Mouse (Mus musculus): Measurements from ENCODE around the gene Fem1a. TPM values are rescaled to one million over a fixed set of nuclear protein-coding genes. Genes with fewer than 3 reads are reported as not detected.
A peak's percentile ranks its signal among the peaks of the same experiment; 100 is the strongest.

Fem1a gene
- total RNA-seq (2017) = 15.1 and 17.1 TPM in 2 replicates

DNA sequence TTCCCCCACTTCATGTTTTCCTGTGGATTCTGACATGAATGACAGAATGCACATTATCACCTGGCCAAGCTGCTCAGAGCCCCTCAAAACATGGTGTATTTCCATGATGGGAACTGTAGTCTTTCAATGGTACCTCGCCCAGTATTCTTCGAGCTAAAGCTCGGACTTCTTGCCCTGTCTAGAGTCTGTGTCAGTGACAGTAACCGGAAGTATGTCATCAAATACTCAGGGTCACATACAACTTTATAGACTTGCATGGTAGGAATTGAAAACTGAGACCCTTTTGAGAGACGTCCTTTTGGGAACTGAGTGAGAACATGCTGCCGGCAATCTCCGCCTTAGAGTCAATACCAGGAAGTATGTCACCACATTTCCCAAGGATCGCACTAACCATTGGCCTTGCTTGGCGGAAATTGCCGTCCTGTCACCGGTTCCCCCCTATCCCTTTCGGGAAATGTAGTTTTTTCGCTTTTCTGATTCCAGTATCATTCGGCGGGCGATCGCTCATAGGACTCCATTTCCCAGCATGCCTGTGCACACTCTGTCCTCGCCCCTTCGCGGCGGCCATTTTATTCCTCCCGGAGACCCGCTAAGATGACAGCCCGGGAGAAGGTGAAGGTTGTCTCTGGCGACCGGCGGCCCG lies at the start of gene Fem1a:
Fem1a (plus strand) TSS at position 572 of the 643 bp plus-strand sequence.
- ATAC-seq (replicated peaks; ENCODE audit: low read depth, poor library complexity, severe bottlenecking) = peak; percentile 87

DNA sequence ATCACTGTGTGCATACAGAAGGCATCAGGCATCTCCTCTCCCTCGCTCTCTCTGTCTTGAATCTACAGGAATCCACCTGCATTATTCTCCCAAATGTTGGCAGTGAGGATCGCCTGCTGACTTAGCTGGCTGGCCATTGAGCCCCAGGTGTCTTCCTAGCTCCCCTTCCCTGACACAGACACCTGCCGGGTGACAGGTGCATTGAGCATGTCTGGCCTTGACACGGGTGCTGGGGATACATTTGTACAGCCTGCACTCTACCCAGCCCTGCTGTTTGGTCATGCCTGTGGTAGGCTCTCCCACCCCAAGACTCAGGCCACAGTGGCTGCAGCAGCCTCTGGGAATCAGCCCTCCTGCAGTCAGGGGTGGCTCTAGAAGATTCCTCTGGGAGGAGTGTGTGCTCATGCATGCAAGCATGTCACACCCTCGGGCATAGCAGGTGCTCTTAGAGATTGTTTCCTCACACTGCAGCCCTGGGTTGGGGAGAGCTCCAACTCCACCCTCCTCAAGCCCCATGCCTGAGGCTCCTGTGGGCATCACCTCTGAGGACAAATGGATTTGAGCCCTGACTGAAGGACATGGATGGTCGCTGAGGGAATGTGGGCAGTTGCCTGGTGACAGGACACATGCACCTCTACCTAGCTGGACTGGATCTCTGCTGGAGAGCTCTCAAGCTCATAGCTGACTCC lies 49.5 kb upstream of the Fem1a start:
- ATAC-seq (replicated peaks; ENCODE audit: low read depth, poor library complexity, severe bottlenecking) = no peak

DNA sequence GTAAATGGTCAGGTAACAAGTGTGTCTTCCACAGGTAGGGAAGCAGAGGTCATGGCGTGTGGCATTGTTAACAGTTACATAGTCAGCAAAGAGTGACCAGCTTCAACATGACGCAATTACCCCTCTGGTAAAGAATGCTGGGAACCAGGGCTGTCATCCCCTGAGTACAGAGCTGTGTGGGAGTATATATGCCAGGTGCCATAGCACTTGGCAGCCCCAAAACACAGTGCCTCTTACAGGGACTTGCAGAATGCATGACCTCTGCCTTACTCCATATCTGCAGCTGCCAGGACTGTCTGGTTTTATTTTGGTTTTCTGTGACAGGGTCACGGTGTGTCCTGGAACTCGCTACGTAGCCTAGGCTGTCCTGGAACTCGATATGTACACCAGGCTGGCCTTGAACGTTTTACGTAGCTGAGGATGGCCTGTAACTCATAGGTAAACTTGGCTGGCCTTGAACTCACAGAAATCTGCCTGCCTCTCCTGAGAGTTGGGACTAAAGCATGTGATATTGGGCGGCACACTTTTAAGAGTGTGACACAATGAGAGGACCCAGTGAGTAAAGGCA lies 48.6 kb upstream of the Fem1a start:
- ATAC-seq (replicated peaks; ENCODE audit: low read depth, poor library complexity, severe bottlenecking) = no peak

DNA sequence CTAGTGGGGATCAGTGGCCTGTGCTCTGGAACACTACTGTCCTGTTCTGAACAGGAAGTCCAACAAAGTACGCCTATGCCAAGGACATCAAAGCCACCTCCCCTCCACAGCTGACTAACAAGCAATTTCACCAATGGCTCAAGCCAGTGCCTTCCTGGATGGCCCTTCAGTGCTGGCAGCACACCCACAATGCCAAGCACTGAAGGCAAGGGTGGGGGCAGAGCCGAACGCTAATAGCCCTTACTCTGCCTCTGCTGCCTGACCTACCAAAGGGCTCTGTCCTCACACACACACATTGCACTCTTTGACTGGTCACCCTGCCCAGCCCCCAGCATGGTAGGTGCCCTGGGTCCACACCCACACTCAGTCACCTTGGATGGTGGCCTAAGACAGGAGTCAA lies 47.8 kb upstream of the Fem1a start:
- no peak for ATAC-seq (replicated peaks; ENCODE audit: low read depth, poor library complexity, severe bottlenecking)

DNA sequence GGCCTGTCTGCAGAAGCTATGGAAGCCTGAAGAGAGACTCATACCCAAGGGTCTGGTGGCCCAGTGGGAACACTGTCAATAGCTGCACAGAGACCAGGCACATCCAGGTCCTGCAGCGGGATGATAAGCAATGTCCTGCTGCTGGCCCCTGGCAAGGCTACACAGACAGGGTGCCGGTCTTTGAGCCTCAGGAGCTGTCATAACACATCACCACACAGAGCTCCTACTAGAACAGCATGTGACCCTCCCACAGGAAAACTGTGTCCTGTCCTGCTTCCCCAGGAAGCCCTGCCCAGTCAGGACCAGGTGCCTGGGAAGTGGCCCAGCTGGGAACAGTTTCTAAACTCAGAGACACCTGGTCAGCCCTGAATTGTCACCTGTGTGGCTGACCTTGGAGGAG lies 45.5 kb upstream of the Fem1a start:
- ATAC-seq (replicated peaks; ENCODE audit: low read depth, poor library complexity, severe bottlenecking) = no peak

DNA sequence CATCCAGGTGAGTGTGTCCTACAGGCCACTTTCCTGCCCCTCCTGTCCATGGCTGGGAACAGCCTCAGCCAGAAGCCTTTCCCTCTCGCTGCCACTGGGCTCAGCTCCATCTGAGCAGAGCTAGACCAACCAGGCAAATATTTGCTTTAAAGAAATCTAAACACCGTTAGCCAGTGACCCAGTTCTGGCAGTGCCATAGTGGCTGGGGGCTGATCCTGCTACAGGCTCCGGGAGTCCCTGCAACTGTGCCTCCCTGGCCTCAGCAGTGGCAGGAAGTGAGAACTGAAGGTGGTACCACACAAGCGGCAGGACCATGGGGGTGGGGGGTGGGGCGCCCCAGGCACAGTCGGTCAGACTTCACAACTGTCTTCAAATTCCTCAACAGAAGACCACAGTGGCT lies 43.9 kb upstream of the Fem1a start:
- peak; percentile 61 for ATAC-seq (replicated peaks; ENCODE audit: low read depth, poor library complexity, severe bottlenecking)

DNA sequence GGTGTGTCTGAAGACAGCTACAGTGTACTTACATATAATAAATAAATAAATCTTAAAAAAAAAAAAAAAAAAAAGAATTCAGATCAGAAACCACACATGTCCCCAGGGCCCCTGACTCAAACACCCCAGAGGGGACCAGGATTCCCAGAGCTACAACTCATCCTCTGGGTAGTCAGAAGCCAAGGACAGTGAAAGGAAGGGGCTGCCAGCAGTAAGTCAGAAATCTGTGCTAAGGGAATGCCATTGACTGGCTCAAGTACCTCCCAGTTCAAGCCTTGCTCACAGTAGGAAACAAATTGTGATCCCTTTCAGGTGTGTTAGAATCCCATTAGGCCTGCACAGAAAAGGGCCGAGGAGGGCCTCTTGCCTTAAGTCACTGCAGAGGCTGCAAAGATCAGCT lies 42.4 kb upstream of the Fem1a start:
- no peak for ATAC-seq (replicated peaks; ENCODE audit: low read depth, poor library complexity, severe bottlenecking)

DNA sequence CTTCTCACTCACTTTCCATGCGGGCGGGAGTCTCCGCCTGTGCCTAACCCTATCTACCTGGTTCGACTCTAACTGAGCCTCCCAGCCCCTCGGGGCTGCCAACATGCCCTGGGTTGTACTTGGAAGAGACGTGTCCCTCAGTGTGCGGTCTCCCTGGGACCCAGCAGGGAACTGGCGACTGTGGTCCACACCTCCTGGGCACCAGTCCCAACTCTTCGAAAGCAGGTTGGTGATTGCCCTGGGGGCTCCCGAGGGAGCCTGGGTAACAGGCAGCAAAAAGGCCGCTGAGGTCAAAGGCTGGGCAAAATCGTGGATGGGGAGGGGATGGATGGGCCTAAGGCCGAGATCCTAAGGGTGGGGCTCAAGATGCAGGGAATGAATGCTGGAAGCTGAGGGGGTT lies 38.9 kb upstream of the Fem1a start:
- ATAC-seq (replicated peaks; ENCODE audit: low read depth, poor library complexity, severe bottlenecking) = no peak

DNA sequence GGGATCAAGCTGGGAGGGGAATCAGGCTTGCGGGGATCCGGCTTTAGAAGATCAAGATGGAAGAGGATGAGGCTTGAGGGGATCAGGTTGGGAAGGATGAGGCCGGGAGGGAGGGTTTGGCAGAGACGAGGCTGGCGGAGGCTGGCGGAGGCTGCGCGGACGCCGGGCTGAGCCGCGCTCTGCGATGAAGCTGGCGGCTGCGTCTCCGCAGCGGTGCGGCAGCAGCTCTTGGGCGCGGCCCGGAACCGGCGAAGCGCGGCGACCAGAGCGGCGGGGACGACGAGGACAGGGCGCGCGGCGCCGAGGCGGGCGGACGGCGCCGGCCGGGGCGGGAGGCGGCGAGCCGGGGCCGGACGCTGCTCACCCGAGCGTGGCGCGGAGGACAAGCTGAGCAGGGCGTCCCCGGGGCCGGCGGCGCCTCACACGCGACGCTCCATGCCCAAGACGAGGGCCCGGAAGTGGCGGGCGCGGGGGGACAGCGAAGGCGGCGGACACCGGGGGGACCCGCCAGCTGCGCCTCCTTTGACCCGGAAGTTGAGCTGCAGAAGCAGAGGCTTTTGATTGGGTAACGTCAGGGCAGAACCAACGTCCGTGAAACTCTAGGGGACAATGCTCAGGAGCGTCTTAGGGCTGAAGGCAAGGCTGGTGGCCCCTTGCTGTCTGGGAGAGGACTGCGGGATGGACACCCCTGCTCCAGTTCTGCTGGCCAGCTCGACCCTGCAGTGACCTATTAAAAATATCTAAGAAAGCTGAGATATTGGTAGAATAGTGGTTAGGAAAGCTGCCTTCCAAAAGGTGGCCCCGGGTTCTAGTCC lies 38.0 kb upstream of the Fem1a start, which contains the start of gene Dpp9:
Dpp9 (minus strand) TSS at position 529 of the 815 bp plus-strand sequence.
- peak; percentile 99 for ATAC-seq (replicated peaks; ENCODE audit: low read depth, poor library complexity, severe bottlenecking)

DNA sequence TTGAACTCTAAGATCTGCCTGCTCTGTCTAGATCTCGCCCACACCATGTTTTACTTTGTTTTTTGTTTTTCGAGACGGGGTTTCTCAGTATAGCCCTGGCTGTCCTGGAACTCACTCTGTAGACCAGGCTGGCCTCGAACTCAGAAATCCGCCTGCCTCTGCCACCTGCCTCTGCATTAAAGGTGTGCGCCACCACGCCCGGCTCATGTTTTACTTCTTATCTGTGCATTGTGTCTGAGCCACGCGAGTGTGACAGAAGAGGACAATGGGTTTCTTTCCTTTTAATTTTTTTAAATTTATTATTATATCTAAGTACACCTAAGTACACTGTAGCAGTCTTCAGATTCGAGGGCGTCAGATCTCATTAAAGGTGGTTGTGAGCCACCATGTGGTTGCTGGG lies 37.4 kb upstream of the Fem1a start:
- ATAC-seq (replicated peaks; ENCODE audit: low read depth, poor library complexity, severe bottlenecking) = no peak

DNA sequence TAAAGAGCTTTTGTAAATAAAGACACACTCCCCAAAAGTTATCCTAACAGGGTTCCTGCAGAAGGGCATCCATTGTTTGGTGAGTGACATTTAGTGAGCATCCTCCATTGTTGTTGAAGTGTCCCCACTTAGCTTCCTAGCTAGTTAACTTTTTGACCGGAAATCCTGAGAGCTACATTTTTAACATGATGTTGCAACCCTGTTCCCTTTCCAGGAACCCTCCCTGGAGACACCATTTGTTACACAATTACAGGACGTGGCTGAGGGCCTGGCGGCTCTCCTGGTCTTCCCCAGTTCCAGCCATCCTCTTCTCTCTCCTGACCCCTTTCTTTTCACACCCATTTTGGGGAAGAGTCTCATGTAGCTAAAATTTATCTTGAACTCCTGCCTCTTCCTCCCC lies 36.8 kb upstream of the Fem1a start:
- ATAC-seq (replicated peaks; ENCODE audit: low read depth, poor library complexity, severe bottlenecking) = peak; percentile 20; the same call in 1 of the 2 replicates

DNA sequence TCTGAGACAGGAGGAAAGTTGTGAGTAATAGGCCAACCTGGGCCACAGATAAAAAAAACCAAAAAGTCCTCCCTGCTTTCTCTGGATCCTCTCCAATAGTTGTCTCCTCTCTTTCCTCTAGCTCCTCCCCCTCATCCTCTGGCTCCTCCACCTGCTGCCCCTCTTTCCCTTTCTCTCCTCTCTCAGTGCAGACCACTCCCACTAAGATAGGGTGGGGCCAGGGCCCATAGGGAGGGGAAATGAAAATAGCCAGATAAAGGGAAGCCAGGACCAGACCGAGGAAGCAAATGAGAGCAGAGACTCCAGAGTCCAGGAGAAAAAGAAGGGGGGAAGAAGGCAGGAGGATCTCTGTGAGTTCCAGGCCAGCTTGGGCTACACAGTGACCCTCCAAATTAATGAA lies 31.7 kb upstream of the Fem1a start:
- ATAC-seq (replicated peaks; ENCODE audit: low read depth, poor library complexity, severe bottlenecking) = no peak

DNA sequence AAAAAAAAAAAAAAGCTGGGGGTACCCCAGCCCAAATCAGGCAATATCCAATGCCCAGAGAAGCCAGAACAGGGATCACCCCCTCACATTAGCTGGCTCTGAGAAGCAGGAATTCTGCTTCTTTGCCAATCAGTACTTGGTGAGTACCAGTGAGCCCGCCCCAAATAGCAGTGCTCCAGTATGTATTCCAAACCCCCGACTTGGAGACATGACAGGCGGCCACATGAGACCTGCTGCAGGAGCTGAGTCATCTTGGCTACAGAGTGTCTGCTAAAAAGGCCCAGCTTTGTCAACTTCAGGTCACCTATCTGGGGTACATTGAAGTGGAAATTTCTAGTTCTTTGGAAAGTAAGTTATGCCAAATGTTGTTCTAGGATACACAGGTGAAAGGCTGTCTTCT lies 30.0 kb upstream of the Fem1a start:
- no peak for ATAC-seq (replicated peaks; ENCODE audit: low read depth, poor library complexity, severe bottlenecking)

DNA sequence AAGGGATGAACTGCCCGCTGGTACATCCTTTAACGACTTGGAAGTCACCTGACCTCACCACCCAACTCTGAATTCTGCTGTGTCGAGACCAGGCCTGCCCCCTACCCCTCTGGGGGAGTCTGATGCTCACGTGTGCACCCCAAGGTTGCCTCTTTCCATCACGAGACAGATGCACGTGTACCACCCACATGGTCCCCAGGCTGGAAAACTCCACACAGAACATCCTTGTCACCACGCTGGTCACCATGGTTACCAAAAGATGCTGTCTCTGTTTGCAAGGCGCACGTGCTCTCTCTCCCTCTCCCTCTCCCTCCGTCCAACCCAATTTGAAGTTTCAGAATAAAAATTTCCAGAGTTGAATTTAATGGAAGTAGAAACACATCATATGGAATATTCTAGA lies 26.7 kb upstream of the Fem1a start:
- no peak for ATAC-seq (replicated peaks; ENCODE audit: low read depth, poor library complexity, severe bottlenecking)

DNA sequence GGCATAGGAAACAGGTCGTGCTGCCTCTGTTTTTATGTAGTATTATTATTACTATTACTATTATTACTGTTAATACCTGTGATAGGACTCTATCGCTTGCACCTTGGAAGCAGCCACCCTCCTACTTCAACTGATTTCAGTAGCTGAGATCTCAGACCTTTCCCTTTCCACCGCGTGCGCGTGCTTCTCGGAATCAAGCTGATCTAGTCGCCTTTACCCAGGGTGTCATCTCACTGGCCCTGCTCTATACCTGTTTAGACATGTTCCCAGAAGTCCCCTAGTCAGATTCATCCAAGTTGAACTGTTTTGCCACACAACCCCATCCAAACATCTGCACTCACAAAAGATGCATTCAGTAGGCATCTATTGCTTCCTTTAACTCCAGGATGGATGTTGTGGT lies 23.2 kb upstream of the Fem1a start:
- ATAC-seq (replicated peaks; ENCODE audit: low read depth, poor library complexity, severe bottlenecking) = no peak

DNA sequence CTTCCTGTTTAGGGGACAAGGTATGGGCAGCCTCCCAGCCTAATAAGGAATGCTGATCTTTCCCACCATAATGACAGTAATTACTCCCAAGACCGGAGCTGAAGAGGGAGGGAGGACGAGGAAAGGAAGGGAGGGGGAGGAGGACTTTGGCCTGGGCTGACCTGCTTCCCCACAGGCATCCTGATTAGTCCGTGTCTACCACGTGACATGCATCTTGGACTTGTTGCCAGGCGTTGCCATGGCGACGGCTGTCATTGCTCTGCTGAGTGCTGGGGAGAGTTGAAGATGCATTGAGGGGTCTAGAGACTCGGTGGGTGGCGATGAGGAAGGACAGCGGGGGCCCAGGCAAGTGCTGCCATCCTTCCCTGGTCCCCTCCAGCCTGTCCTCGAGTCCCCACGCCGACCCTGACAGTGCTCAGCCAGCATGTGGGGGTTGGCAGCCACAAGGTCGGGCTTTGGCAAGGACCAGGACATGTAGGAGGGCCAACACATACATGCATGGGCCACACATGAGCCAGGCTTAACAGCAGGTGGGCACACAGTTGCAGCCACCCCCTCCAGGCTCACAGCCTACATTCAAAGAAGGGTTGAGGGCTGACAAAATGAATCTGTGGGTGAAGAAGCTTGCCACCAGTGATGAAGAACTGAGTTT lies 22.7 kb upstream of the Fem1a start:
- ATAC-seq (replicated peaks; ENCODE audit: low read depth, poor library complexity, severe bottlenecking) = peak; percentile 62; the same call in 1 of the 2 replicates

DNA sequence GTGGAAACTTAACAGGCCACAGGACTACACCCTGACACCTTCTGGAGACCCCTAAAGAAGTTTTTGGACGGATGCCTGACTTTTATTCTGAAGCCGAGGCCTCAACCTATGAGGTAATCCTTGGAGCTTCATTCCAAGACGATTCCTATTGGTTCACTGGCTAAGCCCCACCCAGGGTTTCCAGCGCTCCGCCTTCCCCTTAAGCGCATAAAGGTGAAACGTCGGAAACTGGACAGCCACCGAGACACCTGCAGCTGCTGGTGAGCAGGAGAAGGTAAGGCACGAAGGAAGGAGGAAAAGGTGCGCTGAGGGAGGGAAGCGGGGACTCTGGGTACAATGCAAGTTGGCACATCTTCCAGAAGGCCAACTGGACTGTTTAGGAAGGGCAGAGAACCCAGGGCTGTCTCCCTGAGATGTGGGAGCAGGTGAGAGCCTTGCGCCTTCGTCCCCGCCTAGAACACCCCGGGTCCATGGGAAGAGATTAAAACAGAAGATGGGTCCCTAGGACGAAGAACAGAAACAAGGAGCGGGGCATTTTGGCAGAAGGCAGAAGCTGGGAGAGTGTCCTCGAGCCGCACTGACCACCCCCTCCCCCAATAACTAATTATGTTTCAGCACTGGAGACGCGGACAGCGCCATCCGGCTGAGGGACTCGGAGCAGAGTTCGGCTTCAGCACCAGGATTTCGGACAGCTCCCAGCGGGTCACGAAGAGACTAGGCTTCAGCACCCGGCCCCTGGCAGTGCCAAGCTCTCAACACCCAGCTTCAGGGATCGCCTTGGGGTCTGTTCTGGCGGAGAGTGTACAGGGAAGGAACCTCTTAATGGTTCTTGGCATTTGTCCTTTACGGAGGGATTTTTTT lies 14.8 kb upstream of the Fem1a start:
- ATAC-seq (replicated peaks; ENCODE audit: low read depth, poor library complexity, severe bottlenecking) = peak; percentile 100

DNA sequence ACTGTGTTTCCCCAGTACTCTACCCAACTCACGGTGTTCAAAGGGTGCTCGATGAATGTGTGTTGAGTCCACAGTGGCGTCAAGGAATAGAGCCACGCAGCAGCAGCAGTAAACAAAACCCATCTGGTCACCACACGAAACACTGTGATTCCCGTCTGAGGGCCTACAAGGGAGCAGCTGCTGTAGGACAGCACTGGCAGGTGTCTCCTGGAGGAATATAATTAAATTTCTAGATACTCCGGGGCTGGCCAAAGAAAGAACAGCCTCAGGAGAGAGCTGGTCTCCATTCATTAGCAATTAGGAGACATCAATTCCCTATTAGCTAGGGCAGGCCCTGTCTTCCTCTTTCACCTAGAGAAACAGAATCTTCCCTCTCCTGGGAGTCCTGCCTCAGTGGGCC lies 11.0 kb upstream of the Fem1a start:
- no peak for ATAC-seq (replicated peaks; ENCODE audit: low read depth, poor library complexity, severe bottlenecking)

DNA sequence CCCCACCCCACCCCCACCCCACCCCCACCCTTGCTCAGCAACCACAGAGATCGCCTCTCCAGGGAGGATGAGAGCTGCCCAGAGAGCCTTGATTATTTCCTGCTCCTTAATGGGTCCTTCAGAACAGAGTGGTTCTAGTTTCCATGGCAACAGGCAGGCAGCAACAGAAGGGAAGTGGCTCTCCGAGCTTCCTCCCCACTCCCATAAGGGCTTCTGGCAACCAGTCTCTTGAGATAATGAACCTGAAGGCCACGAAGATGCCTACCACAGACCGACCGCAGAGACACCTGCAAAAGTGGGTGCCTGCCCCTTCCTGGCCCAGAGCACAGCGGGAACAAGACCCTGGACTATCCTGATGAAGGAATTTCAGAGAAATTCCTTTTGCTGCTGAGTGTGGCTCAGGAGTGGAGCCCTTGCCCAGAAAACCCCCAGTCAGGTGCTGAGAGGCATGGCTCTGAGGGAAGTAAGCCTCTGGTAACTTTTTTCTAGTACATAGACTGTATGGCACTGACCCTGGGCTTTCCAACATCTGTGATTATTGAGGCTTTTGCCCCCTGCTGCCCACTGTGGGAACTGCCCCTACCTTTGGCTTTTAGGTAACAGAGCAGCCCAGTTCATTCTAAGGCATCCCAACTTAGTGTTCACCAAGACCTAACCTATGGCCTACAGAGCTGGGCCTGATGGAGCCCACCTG lies 5.3 kb upstream of the Fem1a start:
- ATAC-seq (replicated peaks; ENCODE audit: low read depth, poor library complexity, severe bottlenecking) = peak; percentile 69
